Mouse (Mus musculus) ES-Bruce4 (cell line): Measurements from ENCODE around the gene Map3k11.

Experiments used
- CTCF ChIP-seq: IDR thresholded peaks from one replicate; pipeline ENCODE4 v1.8.1; 2011; ENCODE audit warnings: low read depth, low read length
- POLR2A ChIP-seq: IDR thresholded peaks from one replicate; pipeline ENCODE4 v1.8.1; 2011; ENCODE audit warnings: low read length; ENCODE audit not compliant: insufficient read depth

GRCm38 (mm10) chr19:5750951-5751350 is 62.4 kb downstream of the Map3k11 start:
- TF ChIP-seq POLR2A (no peak), CTCF (no peak)
